Mouse (Mus musculus): ENCODE measurements at regions not wholly inside any gene's neighbourhood (a gene's known extent, or its start where the extent isn't known, plus 50 kb on each side); places are given as distances from the start of the nearest gene placed in this dataset.

DNA sequence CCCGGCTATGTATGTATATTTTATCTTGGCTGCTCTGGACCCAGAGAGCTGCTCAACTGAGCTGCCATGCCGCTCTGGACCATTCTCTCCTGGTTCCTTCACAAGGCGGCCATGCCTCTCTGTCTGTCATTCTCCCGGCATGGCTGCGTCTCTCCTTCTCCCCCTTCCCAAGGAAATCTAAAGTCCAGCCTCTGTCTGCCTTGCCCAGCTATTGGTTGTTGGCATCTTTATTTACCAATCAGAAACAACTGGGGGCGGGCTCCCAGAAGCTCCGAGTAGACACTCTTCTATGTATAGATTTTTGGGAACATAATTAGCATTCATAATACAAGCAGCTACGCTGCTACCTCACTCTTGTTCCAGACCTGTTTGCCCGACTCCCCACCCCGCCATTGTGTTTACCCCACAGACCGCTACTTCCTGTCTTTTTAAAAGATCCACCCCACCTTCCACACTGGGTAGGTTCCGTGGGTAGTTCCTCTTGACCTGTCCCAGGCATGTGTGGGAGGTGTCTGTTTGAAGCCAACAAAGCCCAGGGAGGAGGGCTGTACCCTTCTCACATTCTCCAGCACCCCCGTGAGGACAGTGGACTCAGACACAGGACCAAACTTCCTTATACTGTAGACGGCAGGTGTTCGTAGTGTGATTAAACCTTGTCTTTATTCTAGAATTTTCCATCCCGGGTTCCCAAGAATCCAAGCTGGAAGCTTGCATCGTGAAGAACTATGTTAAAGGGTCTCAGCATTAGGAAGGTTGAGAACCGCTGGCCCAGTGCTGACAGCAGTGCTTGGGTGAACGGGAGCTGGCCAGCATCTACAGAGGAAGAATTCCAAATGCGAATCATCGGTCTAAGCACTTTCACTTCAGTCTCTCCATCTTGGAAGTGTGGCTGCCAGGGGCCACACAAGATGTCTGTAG, 67.7 kb upstream of the Medag start:
- H3K9ac ChIP-seq (ENCODE audit: insufficient read depth, low read depth, low read length, poor library complexity, severe bottlenecking), result no peak overlapping the region
- in situ Hi-C loops (cut with MboI; ENCODE audit: low sequenced_read_pairs in 2 of 2, unreplicated experiment in 2 of 2), result no loop called here
- H3K4me3 ChIP-seq (ENCODE audit: insufficient read depth in 1 of 2, low read depth in 1 of 2, low read length in 2 of 2, poor library complexity in 1 of 2, severe bottlenecking in 1 of 2), result 0 out of 4 replicates have a peak overlapping the region, but pooled peaks of 1 of the 2 experiments have one; percentile 22
- H3K36me3 ChIP-seq (ENCODE audit: control insufficient read depth, insufficient read depth, low read length, poor library complexity, severe bottlenecking), result no peaks in the 10 kb centered on the region
- no peaks in the 10 kb centered on the region for H3K9me3 ChIP-seq (ENCODE audit: control insufficient read depth, insufficient read depth, low read depth, low read length)
- TF ChIP-seq MAFK (IDR thresholded peaks at IDR 0.05; ENCODE audit: insufficient read depth, low read depth, low read length) (no peak), ZNF384 (IDR thresholded peaks at IDR 0.05; ENCODE audit: low read depth, low read length) (no peak), HCFC1 (IDR thresholded peaks at IDR 0.05; ENCODE audit: borderline replicate concordance, insufficient read depth, low read length) (no peak), ZC3H11A (IDR thresholded peaks at IDR 0.05; ENCODE audit: borderline replicate concordance, low read depth, low read length) (no peak), CHD2 (IDR thresholded peaks at IDR 0.05; ENCODE audit: low read depth, low read length) (peak; percentile 82)
- H3K27ac ChIP-seq (ENCODE audit: insufficient read depth, low read depth, low read length, poor library complexity, severe bottlenecking), result no peak overlapping the region
- H3K4me1 ChIP-seq (ENCODE audit: control insufficient read depth in 2 of 2, insufficient read depth in 2 of 2, low read length in 2 of 2, poor library complexity in 1 of 2), result 0 out of 4 replicates have a peak, but pooled peaks cover 0 to 1% of the 10 kb centered on the region in 2 experiments
- DNase-seq (ENCODE audit: low read depth, low spot score), result no peak

DNA sequence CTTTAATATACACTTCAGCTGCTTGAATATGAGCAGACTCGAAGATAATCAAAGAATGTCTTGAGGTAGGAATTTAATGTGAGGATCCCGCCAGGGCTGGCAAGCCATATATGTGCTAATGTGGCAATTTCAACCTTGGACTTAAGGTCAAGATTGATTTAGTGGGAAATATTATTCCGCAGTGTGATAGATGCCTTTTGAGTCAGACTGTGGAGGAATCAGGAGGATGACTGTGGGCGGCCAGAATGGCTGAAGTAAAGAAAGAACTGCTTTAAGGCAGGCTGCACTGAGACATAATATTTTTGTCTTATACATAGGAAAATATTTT, 67.1 kb upstream of the Medag start:
- H3K9me3 ChIP-seq (ENCODE audit: control insufficient read depth, insufficient read depth, low read depth, low read length), result no peaks in the 10 kb centered on the region
- H3K27ac ChIP-seq (ENCODE audit: insufficient read depth, low read depth, low read length, poor library complexity, severe bottlenecking), result no peak overlapping the region
- in situ Hi-C loops (cut with MboI; ENCODE audit: low sequenced_read_pairs in 2 of 2, unreplicated experiment in 2 of 2), result no loop called here
- no peak overlapping the region for H3K4me3 ChIP-seq (ENCODE audit: insufficient read depth in 1 of 2, low read depth in 1 of 2, low read length in 2 of 2, poor library complexity in 1 of 2, severe bottlenecking in 1 of 2)
- 0 out of 4 replicates have a peak, but pooled peaks cover 0 to 1% of the 10 kb centered on the region in 2 experiments for H3K4me1 ChIP-seq (ENCODE audit: control insufficient read depth in 2 of 2, insufficient read depth in 2 of 2, low read length in 2 of 2, poor library complexity in 1 of 2)
- TF ChIP-seq CHD2 (IDR thresholded peaks at IDR 0.05; ENCODE audit: low read depth, low read length), result no peak
- no peak for TF ChIP-seq ZNF384 (IDR thresholded peaks at IDR 0.05; ENCODE audit: low read depth, low read length)
- no peak for TF ChIP-seq HCFC1 (IDR thresholded peaks at IDR 0.05; ENCODE audit: borderline replicate concordance, insufficient read depth, low read length)
- TF ChIP-seq ZC3H11A (IDR thresholded peaks at IDR 0.05; ENCODE audit: borderline replicate concordance, low read depth, low read length), result no peak
- TF ChIP-seq MAFK (IDR thresholded peaks at IDR 0.05; ENCODE audit: insufficient read depth, low read depth, low read length), result no peak
- no peaks in the 10 kb centered on the region for H3K36me3 ChIP-seq (ENCODE audit: control insufficient read depth, insufficient read depth, low read length, poor library complexity, severe bottlenecking)
- no peak for DNase-seq (ENCODE audit: low read depth, low spot score)
- H3K9ac ChIP-seq (ENCODE audit: insufficient read depth, low read depth, low read length, poor library complexity, severe bottlenecking), result no peak overlapping the region

DNA sequence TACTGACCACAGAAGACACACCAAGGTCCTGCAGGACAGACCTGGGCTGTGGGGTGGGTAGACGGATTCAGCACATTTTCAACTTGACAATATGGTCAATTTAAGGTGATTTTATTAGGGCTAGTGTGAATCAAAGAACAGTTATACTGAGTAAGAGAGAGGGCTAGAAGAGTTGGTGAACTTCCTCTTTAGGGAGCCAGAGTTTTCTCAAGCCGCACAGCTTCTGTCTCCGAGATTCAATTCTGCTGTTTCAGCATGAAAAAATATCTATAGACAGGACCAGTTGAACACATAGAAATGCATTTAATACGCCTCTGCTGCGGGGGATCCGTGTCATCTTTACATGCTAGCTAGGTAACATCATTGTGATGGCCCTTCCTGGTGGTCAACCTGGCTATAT, 66.4 kb upstream of the Medag start:
- TF ChIP-seq CHD2 (IDR thresholded peaks at IDR 0.05; ENCODE audit: low read depth, low read length), result no peak
- TF ChIP-seq ZNF384 (IDR thresholded peaks at IDR 0.05; ENCODE audit: low read depth, low read length), result no peak
- no peak for TF ChIP-seq HCFC1 (IDR thresholded peaks at IDR 0.05; ENCODE audit: borderline replicate concordance, insufficient read depth, low read length)
- TF ChIP-seq ZC3H11A (IDR thresholded peaks at IDR 0.05; ENCODE audit: borderline replicate concordance, low read depth, low read length), result no peak
- TF ChIP-seq MAFK (IDR thresholded peaks at IDR 0.05; ENCODE audit: insufficient read depth, low read depth, low read length), result no peak
- H3K4me1 ChIP-seq (ENCODE audit: control insufficient read depth in 2 of 2, insufficient read depth in 2 of 2, low read length in 2 of 2, poor library complexity in 1 of 2), result 0 out of 4 replicates have a peak, but pooled peaks cover 0 to 1% of the 10 kb centered on the region in 2 experiments
- no peak for DNase-seq (ENCODE audit: low read depth, low spot score)
- H3K9me3 ChIP-seq (ENCODE audit: control insufficient read depth, insufficient read depth, low read depth, low read length), result no peaks in the 10 kb centered on the region
- no peak overlapping the region for H3K4me3 ChIP-seq (ENCODE audit: insufficient read depth in 1 of 2, low read depth in 1 of 2, low read length in 2 of 2, poor library complexity in 1 of 2, severe bottlenecking in 1 of 2)
- H3K36me3 ChIP-seq (ENCODE audit: control insufficient read depth, insufficient read depth, low read length, poor library complexity, severe bottlenecking), result no peaks in the 10 kb centered on the region
- in situ Hi-C loops (cut with MboI; ENCODE audit: low sequenced_read_pairs in 2 of 2, unreplicated experiment in 2 of 2), result no loop called here
- H3K27ac ChIP-seq (ENCODE audit: insufficient read depth, low read depth, low read length, poor library complexity, severe bottlenecking), result no peak overlapping the region
- H3K9ac ChIP-seq (ENCODE audit: insufficient read depth, low read depth, low read length, poor library complexity, severe bottlenecking), result no peak overlapping the region

DNA sequence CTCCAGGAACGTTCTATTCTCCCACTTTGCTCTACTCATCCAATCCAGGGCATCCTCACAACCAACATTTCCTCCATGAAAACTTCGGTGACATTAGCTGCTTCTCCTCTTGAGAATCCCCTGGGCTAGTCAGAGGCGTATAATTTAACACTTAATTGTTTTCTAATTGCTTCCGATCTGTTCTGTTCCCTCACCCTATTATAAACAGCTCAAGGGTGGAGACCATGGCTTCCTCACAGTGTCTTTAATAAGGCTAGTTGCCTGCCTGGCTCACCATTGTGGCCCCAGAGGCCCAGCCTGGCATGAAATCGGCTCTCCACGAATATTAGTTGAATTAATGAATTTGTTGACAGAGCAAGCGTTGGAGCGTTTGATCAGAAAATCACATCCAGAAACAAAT, 61.9 kb upstream of the Medag start:
- Histone ChIP-seq H3K9me3 (ENCODE audit: control insufficient read depth, insufficient read depth, low read depth, low read length) (no peaks in the 10 kb centered on the region), H3K9ac (ENCODE audit: insufficient read depth, low read depth, low read length, poor library complexity, severe bottlenecking) (no peak overlapping the region), H3K4me1 (ENCODE audit: control insufficient read depth in 2 of 2, insufficient read depth in 2 of 2, low read length in 2 of 2, poor library complexity in 1 of 2) (peaks cover 0 to 5% of the 10 kb centered on the region in 2 experiments; a peak in 1 of 4 replicates), H3K27ac (ENCODE audit: insufficient read depth, low read depth, low read length, poor library complexity, severe bottlenecking) (no peak overlapping the region), H3K36me3 (ENCODE audit: control insufficient read depth, insufficient read depth, low read length, poor library complexity, severe bottlenecking) (no peaks in the 10 kb centered on the region), H3K4me3 (ENCODE audit: insufficient read depth in 1 of 2, low read depth in 1 of 2, low read length in 2 of 2, poor library complexity in 1 of 2, severe bottlenecking in 1 of 2) (no peak overlapping the region)
- in situ Hi-C loops (cut with MboI; ENCODE audit: low sequenced_read_pairs in 2 of 2, unreplicated experiment in 2 of 2), result no loop called here
- DNase-seq (ENCODE audit: low read depth, low spot score), result no peak
- TF ChIP-seq HCFC1 (IDR thresholded peaks at IDR 0.05; ENCODE audit: borderline replicate concordance, insufficient read depth, low read length) (no peak), ZC3H11A (IDR thresholded peaks at IDR 0.05; ENCODE audit: borderline replicate concordance, low read depth, low read length) (no peak), MAFK (IDR thresholded peaks at IDR 0.05; ENCODE audit: insufficient read depth, low read depth, low read length) (no peak)

Measured in ES-E14 (cell line).